Mouse (Mus musculus) cerebellum, adult 11-12 months (tissue): ENCODE measurements at regions not wholly inside any gene's neighbourhood (a gene's known extent, or its start where the extent isn't known, plus 50 kb on each side); places are given as distances from the start of the nearest gene placed in this dataset.
A peak's percentile ranks its signal among the peaks of the same experiment; 100 is the strongest.

Experiments used
- DNase-seq: peaks from one replicate; pipeline ENCODE4 v3.0.0; 2022

DNA sequence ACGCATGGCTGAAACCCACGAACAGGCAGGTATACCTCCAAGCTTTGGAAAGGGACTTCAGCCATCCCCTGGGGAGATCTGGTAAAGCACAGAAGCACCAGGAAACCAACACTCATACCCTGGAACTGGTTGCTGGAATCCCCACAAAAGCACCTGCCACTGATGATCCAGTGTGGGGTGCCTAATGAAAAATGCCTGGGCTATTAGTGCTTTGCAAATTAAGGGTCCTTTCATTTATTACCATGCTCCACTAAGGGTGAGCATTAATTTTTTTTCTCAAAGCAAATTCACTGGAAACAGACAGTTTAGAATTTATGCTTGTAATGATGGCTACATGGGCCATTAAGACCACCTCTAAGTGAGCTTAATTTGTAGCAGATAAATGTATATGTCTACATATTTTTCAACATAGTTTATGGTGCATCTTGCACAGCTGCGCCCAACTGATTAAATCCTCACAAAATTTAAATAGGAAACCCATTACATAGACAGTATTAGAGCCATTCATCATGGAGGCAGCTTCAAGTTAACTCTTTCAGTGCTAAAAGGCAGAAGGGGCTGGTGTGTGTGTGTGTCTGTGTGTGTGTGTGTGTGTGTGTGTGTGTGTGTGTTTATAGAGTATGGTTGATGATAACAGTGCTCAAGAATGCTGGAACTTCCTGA, 201.8 kb downstream of the Cbln1 start:
- DNase-seq = no peak

DNA sequence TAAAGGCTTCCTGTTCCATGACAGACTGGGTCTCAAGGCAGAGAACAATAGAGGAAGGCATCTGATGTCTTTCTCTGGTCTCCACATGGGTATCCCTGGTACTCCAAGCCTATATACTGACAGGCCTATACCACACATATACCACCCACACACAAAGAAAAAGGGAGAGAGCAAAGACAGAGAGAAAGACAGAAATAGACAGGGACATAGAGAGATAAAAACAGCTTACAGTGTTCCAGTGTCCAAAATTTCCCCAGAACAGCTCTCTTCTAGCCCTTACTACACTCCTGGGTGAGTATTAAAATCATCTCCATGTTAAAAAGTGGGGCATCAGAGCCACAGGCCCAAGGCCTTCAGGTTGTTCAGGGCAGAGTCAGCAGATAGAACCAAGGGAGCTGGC, 204.2 kb downstream of the Cbln1 start:
- DNase-seq = no peak

DNA sequence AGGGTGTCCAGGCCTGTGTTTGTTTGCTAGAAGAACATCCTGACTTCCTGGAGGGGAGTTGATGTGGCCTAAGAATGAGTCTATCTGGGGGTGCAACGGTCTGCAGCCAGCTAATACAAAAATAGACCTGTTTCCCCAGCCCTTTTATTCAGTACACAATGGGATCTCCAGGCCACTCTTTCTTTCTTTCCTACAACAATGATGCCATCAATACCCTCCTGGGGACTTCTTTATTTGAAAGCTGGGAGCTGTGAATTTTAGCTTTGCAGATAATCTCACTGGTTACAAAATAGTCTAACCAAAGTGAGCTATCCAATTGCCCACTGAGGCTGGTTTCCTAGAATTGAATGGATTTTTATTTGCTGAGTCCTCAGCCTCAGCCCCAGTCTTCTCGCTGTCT, 207.4 kb downstream of the Cbln1 start:
- DNase-seq = no peak

DNA sequence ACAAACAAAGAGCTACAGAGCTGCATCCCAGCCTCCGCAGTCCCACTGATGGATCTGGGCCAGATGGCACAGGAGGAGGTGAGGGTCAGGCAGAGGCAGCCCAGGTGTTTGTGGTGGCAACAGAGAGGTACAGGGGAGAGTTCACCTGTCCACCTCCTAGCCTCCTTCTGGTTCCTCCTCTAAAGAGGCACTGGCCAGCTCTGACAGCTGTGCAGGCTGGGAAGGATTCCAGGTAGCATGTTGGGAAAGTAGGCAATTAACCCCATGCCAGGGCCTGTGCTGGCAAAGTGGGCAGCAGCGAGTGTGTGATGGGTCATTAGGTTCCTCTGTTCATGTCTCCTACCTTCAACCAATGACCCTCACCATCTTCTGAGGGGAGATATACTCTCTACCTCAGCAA, 212.1 kb downstream of the Cbln1 start:
- DNase-seq = peak; percentile 60

DNA sequence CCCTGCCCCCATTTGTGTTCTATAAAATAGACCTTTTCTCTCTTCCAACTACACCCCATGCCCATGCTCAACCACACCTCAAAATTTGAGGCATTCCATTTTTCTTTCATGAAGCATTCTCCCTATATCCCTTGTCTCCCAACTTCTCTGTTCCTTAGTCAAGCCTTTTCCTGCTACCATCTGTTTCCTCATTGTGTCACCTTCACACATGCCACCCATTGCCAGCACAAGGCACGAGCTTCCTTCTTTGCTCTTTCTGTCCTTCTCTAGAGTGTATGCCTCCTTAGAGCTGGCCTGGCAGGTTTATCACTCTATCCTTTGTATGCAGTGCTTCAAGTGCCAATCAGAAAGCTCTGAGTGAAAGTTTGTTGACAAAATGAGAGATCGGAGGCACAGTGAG, 229.7 kb downstream of the Cbln1 start:
- no peak for DNase-seq

DNA sequence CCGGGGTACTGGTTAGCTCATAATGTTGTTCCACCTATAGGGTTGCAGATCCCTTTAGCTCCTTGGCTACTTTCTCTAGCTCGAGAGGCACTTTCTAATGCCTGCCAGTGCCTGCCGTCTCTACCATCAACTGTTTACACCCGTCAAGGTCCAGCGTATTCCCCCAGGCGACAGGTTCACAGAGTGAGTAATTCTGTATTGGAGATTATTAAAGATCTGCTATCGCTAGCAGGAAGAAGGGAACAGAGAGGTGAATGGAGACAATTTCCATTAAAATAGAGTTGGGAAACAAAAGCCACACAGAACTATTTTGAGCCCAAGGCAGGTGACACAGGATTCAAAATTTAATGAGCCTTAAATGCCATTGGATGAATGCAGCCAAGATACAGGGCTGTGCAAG, 235.2 kb downstream of the Cbln1 start:
- DNase-seq = no peak

DNA sequence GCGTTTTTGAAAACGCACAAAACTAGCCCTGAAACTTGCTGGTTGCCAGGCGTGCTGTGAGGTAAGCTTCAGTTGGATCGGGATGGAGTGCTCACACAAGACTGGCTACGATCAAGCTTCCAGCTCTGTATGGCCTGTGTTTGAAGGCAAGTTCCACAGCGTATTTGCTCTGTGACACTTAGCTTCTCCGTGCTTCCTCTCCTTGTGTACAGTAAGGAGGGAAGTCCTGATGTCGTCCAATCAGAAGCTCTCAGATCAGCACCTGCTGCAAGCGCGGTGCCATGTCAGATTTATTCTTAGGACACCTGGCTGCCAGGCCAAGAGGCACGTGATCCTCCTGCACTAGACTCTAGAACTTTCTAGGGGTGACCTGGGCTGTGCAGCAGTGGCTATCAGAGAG, 236.0 kb downstream of the Cbln1 start:
- DNase-seq = peak; percentile 54

DNA sequence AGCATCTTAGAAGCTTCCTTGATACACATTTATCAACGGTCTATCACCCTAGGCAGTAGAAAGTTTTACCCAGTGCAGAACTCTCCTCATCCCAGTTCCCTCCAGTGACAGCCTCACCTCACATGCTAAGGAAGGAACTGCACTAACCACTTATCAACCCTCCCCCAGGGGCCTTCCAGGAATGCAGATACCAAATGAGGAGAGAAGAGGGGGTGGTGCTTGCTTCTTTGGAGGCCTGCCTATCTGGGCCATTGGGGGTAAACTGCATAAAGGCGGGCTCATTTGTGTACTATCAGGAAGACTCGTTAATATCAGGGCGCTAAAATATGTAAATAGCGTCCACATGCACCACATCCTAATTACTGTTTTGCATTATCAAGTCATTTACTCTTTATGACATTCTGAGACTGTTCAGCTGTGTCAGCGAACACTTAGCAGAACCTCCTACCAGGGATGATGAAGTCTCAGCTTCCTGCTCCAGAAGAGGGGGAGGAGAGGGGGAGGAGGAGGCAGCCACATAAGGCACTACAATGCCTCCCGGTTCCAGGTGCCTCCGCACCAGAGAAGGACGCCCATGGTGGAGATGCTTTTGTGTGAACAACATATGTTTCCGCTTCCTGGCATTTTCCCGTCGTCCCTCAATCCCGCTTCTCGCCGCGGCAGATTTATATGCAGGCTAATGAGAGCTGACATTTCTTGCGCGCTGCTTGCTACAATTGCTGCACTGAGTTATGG, 236.9 kb downstream of the Cbln1 start:
- DNase-seq = peak; percentile 85

DNA sequence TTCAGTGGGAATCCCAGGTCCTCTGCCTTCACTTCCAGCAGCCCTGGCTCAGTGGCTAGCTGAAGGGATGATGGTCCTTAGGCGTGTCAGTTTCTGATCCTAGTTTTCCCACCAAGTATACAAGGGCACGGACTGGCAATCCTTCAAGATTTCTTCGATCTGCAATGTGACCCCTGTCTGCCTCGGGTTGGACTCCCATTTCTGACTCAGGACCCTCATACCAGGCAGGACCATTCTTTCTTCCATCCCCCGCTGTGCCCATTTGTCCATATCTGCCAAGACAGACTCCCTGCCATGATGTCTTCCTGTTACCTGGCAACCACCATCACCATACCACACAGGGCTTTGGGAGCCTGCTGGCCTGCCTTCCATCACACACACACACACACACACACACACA, 238.1 kb downstream of the Cbln1 start:
- DNase-seq = peak; percentile 92

DNA sequence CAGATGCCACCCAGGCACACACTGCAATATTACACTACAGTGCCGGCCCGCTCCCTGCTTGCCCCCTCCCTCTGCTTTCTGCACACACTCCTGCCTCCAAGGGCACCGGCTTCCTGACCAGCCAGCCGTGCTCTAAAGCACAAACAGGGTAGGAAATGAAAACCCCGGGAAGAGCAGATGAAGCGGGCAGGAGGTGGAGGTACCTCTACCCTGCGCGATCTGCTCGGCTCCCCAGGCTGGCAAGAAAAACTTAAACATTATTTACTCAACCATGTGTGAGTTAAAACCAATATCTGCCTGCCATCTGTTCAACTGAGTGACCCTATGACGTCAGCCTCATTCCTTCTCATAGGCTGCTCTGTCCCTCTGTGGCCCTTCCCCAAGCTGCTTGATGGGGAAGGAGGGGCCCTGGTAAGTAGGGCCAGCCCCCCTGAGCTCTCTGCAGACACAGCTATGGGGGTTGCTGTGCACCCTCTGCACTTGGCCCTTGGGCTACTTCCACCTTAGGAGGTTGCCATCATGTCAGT, 238.5 kb downstream of the Cbln1 start:
- DNase-seq = peak; percentile 99

DNA sequence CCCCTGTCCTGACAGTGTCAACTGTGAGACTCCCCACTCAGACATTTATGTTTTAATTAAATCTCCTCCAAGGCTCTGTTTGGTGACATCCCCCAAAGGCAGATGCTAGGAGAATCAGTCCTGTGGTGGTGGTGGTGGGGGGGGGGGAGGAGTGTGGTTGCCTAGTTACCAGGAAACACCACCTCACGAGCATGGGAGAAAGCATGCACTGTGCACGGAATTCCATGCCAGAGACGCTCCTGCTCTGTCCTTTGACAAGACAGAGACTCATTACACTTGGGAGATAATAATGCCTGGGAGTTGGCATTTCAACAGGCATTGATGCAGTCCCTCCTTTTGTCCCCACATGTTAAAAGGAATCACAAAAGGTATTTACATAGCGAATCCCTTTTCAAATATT, 240.6 kb downstream of the Cbln1 start:
- no peak for DNase-seq

DNA sequence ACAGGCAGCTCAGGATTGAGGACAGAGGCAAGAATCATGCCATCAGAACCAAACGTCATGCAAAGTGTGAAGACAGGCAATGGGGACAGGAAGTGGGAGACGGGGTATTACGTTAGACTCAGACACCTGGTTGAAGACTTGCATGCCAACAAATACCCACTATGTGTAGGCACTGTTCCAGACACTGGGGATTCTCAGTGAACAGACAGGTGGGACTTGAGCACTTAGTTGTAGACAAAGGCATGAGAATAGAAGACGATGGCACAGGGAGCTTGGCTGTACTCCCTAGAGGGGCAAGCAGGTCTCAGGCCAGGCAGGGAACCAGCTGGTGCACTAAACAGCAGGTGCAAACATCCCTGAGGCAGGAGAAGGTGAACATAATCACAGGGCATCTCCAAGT, 242.3 kb downstream of the Cbln1 start:
- peak; percentile 69 for DNase-seq

DNA sequence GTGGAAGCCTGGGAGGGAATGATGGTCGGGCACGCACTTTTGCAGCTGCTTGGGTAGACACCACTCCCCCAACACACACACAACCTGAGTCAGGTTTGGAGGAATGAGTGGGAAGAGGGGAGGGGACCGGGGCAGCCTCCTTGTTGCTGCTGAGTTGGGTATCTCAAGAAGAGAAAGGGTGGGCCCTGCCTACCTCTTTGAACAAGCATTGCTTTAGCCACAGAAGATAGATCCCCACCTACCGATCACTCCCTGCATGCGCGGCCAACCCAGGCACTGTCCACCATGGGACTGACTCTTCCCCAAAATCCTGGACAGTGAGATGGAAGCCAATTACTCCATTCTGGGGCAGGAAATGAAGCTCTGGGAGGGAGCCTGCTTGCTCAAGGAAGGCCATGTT, 243.2 kb downstream of the Cbln1 start:
- no peak for DNase-seq

DNA sequence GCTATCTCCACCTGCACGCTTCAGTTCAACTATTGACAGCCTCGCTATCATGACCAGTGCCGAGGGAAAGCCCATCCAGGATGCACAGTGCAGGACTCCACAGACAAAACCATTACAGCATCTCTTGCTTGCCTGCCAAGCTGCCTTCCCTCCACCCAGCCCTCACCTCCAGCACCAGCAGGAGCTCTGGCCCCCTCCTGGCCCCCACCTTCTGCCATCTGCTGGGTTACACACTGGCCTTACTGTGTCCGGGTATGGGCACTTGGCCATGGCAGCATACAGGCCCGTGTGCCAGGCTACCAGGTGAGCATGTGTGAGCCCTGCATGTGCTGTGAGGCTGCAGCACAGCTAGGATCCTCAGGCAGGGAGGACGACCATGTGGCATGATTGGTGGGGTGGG, 243.6 kb downstream of the Cbln1 start:
- DNase-seq = peak; percentile 100

DNA sequence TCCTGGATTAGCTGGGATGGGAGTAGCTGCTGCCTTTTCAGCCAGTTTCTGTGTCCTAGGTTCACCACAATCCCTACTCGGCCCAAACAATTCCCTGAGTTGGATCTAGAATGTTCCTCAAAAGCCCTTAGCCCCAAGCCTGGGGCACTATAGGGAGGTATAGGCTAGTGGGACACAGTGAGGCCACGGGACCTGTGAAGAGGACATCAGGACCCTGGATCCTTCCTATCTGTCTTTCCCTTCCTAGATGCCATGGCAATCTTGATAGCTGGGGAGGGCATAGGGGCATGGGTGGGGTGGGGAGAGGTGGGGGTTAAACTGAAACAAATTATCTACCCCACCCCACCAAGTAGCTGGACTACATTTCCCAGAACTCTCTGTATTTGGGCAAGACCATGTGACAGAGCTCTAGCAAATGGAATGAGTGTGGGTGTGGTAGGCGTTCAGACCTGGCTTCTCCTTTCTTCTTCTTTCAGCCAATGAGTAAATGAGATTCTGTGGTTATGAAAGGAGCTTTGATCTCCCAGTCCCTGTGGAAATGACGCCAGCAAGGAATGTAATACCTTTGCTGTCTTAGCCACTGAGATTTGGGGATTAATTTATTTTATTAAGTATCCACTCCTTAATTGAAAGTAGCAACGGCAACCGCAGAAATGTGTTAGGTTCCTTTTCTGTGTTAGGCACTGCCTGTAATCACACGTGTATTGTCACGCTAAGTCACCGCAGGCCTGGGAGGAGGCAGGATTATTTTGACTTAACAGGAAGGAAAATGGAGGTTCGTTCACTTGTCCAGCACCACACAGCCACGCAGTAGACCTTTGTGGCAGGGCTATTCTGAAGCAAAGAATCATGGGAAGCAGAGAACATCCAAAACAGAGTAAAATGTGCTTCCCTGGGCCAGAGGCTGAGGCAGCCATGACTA, 246.6 kb downstream of the Cbln1 start:
- DNase-seq = peak; percentile 49

DNA sequence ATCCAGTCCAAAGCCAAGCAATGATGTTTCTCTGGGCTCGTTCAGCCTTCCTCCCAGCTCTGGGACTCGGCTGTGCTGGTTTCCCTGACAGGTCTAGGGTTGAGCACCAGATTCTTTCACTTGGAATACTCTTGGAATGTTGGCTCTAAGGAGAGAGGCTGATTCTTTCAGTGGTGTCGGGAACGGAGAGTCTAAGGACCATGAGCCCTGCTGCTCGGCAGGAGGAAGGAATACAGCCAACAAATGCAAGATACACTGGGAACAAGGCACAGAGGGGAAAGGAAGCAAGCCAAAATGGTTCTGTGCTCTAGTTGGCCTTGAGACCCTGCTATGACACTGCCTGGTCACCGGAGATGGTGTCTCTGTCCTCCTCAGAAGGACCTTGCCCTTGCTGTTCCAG, 251.8 kb downstream of the Cbln1 start:
- peak; percentile 65 for DNase-seq

DNA sequence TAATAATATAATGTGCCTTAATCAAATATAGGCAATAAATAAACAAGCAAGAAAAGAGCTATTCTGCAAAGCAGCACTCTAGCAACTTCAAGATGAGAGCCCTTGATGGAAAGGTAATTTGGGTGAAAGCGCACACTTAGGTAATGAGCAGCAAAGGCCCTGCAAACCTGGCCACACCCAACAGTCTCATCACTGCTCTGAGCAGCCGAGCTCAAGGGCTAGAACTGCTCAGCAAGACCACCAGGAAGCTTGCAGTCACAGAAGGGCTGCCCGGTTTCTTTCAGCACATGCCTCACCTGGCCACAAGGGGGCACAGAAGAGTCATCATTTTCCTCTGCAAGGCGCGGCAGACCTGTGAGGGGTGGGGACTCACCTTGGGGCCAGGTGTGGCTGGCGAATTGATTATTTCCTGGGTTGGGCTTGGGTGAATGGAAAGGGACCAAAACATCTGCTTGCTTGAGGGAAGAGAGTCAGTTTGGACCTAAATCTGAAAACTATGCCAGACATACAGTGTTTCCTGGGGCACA, 253.4 kb downstream of the Cbln1 start:
- DNase-seq = peak; percentile 82

DNA sequence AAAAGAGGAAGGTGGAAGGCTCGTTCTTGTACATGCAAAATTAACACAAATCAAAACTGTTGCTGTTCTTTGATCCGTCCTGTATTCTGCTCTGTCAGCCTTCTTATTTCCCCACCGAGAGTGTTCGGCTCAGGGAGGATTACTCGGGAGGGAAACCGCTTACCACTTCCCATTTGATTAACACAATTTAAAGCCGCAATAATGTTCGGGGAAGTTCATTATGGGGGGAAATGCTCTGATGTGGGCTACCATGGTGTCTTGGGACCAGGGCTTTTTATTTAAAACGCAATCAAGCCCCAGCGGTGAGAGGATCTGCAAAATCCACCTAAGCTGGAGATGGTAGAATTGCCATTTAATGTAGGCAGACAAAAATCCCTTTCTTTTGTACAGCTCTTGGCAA, 257.4 kb downstream of the Cbln1 start:
- DNase-seq = no peak

DNA sequence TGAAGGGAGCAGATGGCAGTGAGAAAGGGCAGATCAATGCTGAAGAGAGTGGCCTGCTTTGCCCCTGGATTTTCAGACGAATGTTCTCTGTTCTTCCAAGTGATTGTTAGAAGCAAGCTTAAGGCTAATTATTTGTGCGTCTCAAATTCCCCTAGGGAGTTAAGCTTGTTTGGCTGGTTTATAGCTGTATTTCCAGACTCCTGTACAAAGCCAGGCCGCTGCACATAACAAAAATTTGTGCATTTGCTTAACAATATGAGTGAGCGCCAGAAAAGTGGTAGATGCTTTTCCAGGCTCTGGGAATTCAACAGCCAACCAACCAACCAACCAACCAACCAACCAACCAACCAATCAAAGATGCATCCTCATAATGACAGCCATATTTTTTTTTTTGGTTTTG, 261.9 kb downstream of the Cbln1 start:
- DNase-seq = no peak

DNA sequence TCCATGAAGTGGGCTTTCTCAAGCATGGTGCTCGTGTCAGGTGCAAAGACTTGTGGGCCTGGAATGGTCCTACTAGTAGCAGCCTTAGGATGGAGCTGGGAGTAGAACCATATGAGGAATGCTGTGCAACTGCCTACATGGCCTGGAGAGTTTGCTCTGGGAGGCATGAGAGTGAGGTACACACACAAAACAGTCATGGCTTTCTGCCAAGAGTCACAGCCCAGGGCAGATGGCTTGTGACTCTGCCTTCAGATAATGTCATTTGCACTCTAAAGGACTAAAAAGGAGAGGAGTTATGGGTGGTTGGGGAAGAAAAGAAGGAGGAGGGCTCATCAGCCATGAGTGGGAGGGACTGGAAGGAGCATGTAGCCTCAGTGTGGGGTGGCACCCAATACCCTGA, 263.1 kb downstream of the Cbln1 start:
- peak; percentile 78 for DNase-seq

DNA sequence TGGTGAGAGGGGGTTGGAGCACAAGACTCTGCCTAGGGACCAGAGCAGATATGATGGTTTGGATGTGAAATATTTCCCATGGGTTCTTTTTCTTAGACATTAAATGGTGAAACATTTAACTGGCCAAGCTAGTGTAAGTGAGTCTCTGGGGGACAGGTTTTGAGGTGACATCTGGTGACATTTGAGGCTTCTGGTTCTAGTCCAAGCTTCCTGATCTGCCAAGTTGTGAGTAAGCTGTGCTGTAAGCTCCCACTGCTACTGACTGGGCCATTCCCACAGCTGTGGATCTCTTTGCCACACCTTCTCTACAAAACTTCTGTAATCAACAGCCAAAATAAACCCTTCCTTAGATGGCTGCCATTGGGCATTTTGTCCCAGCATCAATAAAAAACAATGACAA, 264.4 kb downstream of the Cbln1 start:
- DNase-seq = peak; percentile 42

DNA sequence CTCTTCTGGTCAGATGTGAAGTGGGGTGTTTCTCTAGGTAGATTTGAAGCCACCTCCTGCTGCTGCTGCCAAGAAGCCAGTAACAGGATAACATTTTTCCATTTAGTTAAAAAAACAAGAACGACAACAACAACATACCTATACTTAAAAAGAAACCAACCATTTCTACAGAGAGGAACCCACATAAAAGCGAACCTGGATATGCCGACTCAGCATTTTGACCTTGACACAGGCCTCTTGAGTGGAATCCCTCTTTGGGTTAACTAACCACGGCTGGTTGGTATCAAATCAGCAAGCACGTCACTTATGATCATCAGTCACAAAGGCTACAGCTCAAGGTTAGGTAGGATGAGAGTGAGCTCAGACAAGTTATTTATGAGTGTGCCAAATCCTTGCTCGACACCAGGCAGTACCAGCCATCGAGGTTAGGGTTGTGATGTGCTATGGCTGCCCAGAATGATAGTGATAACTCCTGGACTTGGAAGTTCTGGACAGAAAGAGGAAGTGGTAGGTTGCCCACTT, 269.7 kb downstream of the Cbln1 start:
- DNase-seq = no peak
